Mouse (Mus musculus): Measurements from ENCODE around the gene Herc1. TPM values are rescaled to one million over a fixed set of nuclear protein-coding genes. Genes with fewer than 3 reads are reported as not detected.

The Herc1 gene
- polyA plus RNA-seq, 1 experiment: 18.9 TPM

GRCm38 (mm10) chr9:66512351-66512671, 162.1 kb downstream of the Herc1 start:
- WGBS: 2% methylated on average over 8 of the region's 8 CpGs
- DNase-seq (ENCODE audit: low read depth in 1 of 2, low spot score in 2 of 2): peak; percentile 63 to 82

GRCm38 (mm10) chr9:66513150-66513549, 162.9 kb downstream of the Herc1 start:
- Histone ChIP-seq H3K4me3 (ENCODE audit: extremely low read depth, insufficient read depth, insufficient read length) (no peak overlapping the region), H3K36me3 (ENCODE audit: control insufficient read depth, insufficient read depth, low read length) (peaks cover 13% of the 10 kb centered on the region), H3K27me3 (ENCODE audit: control insufficient read depth, insufficient read depth, low read length) (no peaks in the 10 kb centered on the region), H3K4me1 (ENCODE audit: control insufficient read depth, insufficient read depth, insufficient read length) (peaks cover 10% of the 10 kb centered on the region; the same call in 1 of the 2 replicates), H3K27ac (ENCODE audit: insufficient read depth, low read length) (no peak overlapping the region)
- DNase-seq (ENCODE audit: low read depth in 1 of 2, low spot score in 2 of 2): peak in 1 of 2 experiments; percentile 24
- no peak for TF ChIP-seq CTCF (IDR thresholded peaks at IDR 0.05; ENCODE audit: extremely low read depth, insufficient read depth, insufficient read length, insufficient replicate concordance)
- no peak for TF ChIP-seq POLR2A (IDR thresholded peaks at IDR 0.05; ENCODE audit: low read depth, low read length)

More at GRCm38 (mm10) chr9:66512351-66512671, 162.1 kb downstream of the Herc1 start:
- Histone ChIP-seq H3K27ac (ENCODE audit: insufficient read depth, low read length) (peak overlapping the region; percentile 89), H3K4me3 (ENCODE audit: extremely low read depth, insufficient read depth, insufficient read length) (peak overlapping the region; percentile 63), H3K27me3 (ENCODE audit: control insufficient read depth, insufficient read depth, low read length) (no peaks in the 10 kb centered on the region), H3K36me3 (ENCODE audit: control insufficient read depth, insufficient read depth, low read length) (peaks cover 12% of the 10 kb centered on the region), H3K4me1 (ENCODE audit: control insufficient read depth, insufficient read depth, insufficient read length) (peaks cover 10% of the 10 kb centered on the region; the same call in 1 of the 2 replicates)
- TF ChIP-seq CTCF (IDR thresholded peaks at IDR 0.05; ENCODE audit: extremely low read depth, insufficient read depth, insufficient read length, insufficient replicate concordance): no peak
- peak; percentile 48; the same call in 1 of the 2 replicates for TF ChIP-seq POLR2A (IDR thresholded peaks at IDR 0.05; ENCODE audit: low read depth, low read length)

GRCm38 (mm10) chr9:66513661-66514255, 163.5 kb downstream of the Herc1 start:
- 88% methylated on average over 4 of the region's 4 CpGs for WGBS
- TF ChIP-seq POLR2A (IDR thresholded peaks at IDR 0.05; ENCODE audit: low read depth, low read length) (no peak), CTCF (IDR thresholded peaks at IDR 0.05; ENCODE audit: extremely low read depth, insufficient read depth, insufficient read length, insufficient replicate concordance) (no peak)

GRCm38 (mm10) chr9:66514256-66514770, 164.1 kb downstream of the Herc1 start, which contains the start of gene Fbxl22:
Fbxl22 (minus strand) TSS chr9:66514593.
- H3K36me3 ChIP-seq (ENCODE audit: control insufficient read depth, insufficient read depth, low read length): peaks cover 17% of the 10 kb centered on the region
- TF ChIP-seq POLR2A (IDR thresholded peaks at IDR 0.05; ENCODE audit: low read depth, low read length) (no peak), CTCF (IDR thresholded peaks at IDR 0.05; ENCODE audit: extremely low read depth, insufficient read depth, insufficient read length, insufficient replicate concordance) (peak; percentile 51; the same call in 1 of the 2 replicates)
- peak in 1 of 2 experiments; percentile 29 for DNase-seq (ENCODE audit: low read depth in 1 of 2, low spot score in 2 of 2)
- H3K4me1 ChIP-seq (ENCODE audit: control insufficient read depth, insufficient read depth, insufficient read length): peaks cover 10% of the 10 kb centered on the region; the same call in 1 of the 2 replicates
- no peaks in the 10 kb centered on the region for H3K27me3 ChIP-seq (ENCODE audit: control insufficient read depth, insufficient read depth, low read length)
- WGBS: 78% methylated on average over 17 of the region's 17 CpGs
- H3K4me3 ChIP-seq (ENCODE audit: extremely low read depth, insufficient read depth, insufficient read length): no peak within 1 kb of the TSS
- H3K27ac ChIP-seq (ENCODE audit: insufficient read depth, low read length): no peak within 1 kb of the TSS

More at GRCm38 (mm10) chr9:66513661-66514255, 163.5 kb downstream of the Herc1 start:
- peaks cover 17% of the 10 kb centered on the region for H3K36me3 ChIP-seq (ENCODE audit: control insufficient read depth, insufficient read depth, low read length)
- H3K4me1 ChIP-seq (ENCODE audit: control insufficient read depth, insufficient read depth, insufficient read length): peaks cover 10% of the 10 kb centered on the region; the same call in 1 of the 2 replicates
- H3K4me3 ChIP-seq (ENCODE audit: extremely low read depth, insufficient read depth, insufficient read length): no peak overlapping the region
- no peak for DNase-seq (ENCODE audit: low read depth in 1 of 2, low spot score in 2 of 2)
- H3K27ac ChIP-seq (ENCODE audit: insufficient read depth, low read length): no peak overlapping the region
- H3K27me3 ChIP-seq (ENCODE audit: control insufficient read depth, insufficient read depth, low read length): no peaks in the 10 kb centered on the region

GRCm38 (mm10) chr9:66515115-66515514, 164.9 kb downstream of the Herc1 start:
- DNase-seq (ENCODE audit: low read depth in 1 of 2, low spot score in 2 of 2): no peak
- peaks cover 10% of the 10 kb centered on the region; the same call in 1 of the 2 replicates for H3K4me1 ChIP-seq (ENCODE audit: control insufficient read depth, insufficient read depth, insufficient read length)
- peaks cover 21% of the 10 kb centered on the region for H3K36me3 ChIP-seq (ENCODE audit: control insufficient read depth, insufficient read depth, low read length)
- H3K27me3 ChIP-seq (ENCODE audit: control insufficient read depth, insufficient read depth, low read length): no peaks in the 10 kb centered on the region
- no peak overlapping the region for H3K27ac ChIP-seq (ENCODE audit: insufficient read depth, low read length)
- no peak overlapping the region for H3K4me3 ChIP-seq (ENCODE audit: extremely low read depth, insufficient read depth, insufficient read length)
- WGBS: 81% methylated on average over 2 of the region's 2 CpGs
- TF ChIP-seq CTCF (IDR thresholded peaks at IDR 0.05; ENCODE audit: extremely low read depth, insufficient read depth, insufficient read length, insufficient replicate concordance) (no peak), POLR2A (IDR thresholded peaks at IDR 0.05; ENCODE audit: low read depth, low read length) (no peak)

- WGBS: 97% methylated on average over 10 of the region's 10 CpGs
- no peak overlapping the region for H3K4me3 ChIP-seq (ENCODE audit: extremely low read depth, insufficient read depth, insufficient read length)
- peaks cover 23% of the 10 kb centered on the region for H3K36me3 ChIP-seq (ENCODE audit: control insufficient read depth, insufficient read depth, low read length)
- peaks cover 4% of the 10 kb centered on the region; the same call in 1 of the 2 replicates for H3K4me1 ChIP-seq (ENCODE audit: control insufficient read depth, insufficient read depth, insufficient read length)
- no peak overlapping the region for H3K27ac ChIP-seq (ENCODE audit: insufficient read depth, low read length)
- DNase-seq (ENCODE audit: low read depth in 1 of 2, low spot score in 2 of 2): no peak
- TF ChIP-seq CTCF (IDR thresholded peaks at IDR 0.05; ENCODE audit: extremely low read depth, insufficient read depth, insufficient read length, insufficient replicate concordance) (no peak), POLR2A (IDR thresholded peaks at IDR 0.05; ENCODE audit: low read depth, low read length) (no peak)
- no peaks in the 10 kb centered on the region for H3K27me3 ChIP-seq (ENCODE audit: control insufficient read depth, insufficient read depth, low read length)
Observed at GRCm38 (mm10) chr9:66515680-66516210, 165.5 kb downstream of the Herc1 start.
